Mouse (Mus musculus): ENCODE measurements at regions not wholly inside any gene's neighbourhood (a gene's known extent, or its start where the extent isn't known, plus 50 kb on each side); places are given as distances from the start of the nearest gene placed in this dataset.

DNA sequence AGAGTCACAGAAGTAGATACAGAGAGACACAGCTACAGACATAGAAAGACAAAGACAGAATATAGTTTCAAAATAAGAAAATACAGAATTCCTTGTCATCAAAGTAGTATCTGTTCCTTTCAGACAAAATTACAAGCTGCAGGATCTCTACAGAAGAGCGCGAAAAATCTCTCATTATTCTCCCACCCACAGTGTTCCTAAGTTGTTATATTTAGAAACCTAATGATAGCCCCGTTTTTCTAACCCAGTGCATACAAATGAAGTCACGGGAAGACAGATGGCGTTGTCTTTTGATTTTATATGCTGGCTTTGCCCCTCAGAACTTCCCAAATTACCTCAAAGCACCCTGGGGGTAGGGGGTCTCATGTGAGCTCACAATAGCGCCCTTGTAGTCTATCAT, 250.0 kb upstream of the Msx2 start:
- no peak for TF ChIP-seq POLR2A (IDR thresholded peaks at IDR 0.05; ENCODE audit: insufficient read length, low read depth)
- TF ChIP-seq E2F4 (IDR thresholded peaks at IDR 0.05; ENCODE audit: insufficient read depth) = no peak
- TF ChIP-seq USF1 (IDR thresholded peaks at IDR 0.05; ENCODE audit: low read depth) = no peak
- TF ChIP-seq POLR2AphosphoS2 (IDR thresholded peaks at IDR 0.05; ENCODE audit: insufficient read length, low read depth) = no peak
- TF ChIP-seq MYOG (IDR thresholded peaks at IDR 0.05; ENCODE audit: control insufficient read depth in 1 of 3, insufficient read depth in 1 of 3, insufficient read length in 2 of 3, low read depth in 2 of 3) = no peak
- no peak for TF ChIP-seq MAX (IDR thresholded peaks at IDR 0.05; ENCODE audit: low read depth)
- TF ChIP-seq TCF12 (IDR thresholded peaks at IDR 0.05; ENCODE audit: insufficient read depth, poor library complexity, severe bottlenecking) = no peak
- TF ChIP-seq CEBPB (IDR thresholded peaks at IDR 0.05; ENCODE audit: insufficient read depth, poor library complexity, severe bottlenecking) = no peak
- no peak for TF ChIP-seq TCF3 (IDR thresholded peaks at IDR 0.05; ENCODE audit: insufficient read length, low read depth)
- TF ChIP-seq MYOD1 (IDR thresholded peaks at IDR 0.05; ENCODE audit: control insufficient read depth in 1 of 3, insufficient read length in 2 of 3, low read depth in 2 of 3) = no peak
- no peak for TF ChIP-seq REST (IDR thresholded peaks at IDR 0.05; ENCODE audit: insufficient read depth, insufficient read length)
- TF ChIP-seq SRF (IDR thresholded peaks at IDR 0.05; ENCODE audit: control insufficient read depth, insufficient read length, low read depth) = no peak

Data from myocyte (in vitro differentiated cells).